Mouse (Mus musculus): Measurements from ENCODE around the gene Mas1. TPM values are rescaled to one million over a fixed set of nuclear protein-coding genes. Genes with fewer than 3 reads are reported as not detected.

Mas1 gene
- total and polyA plus RNA-seq, 3 experiments, result not detected

- Histone ChIP-seq H3K4me3 (ENCODE audit: control insufficient read depth in 1 of 2, insufficient read depth in 1 of 2, low read depth in 2 of 2, low read length in 2 of 2) (no peak overlapping the region), H3K27ac (ENCODE audit: control insufficient read depth, low read depth, low read length) (no peak overlapping the region), H3K9me3 (replicated peaks; ENCODE audit: insufficient read depth, low read length) (no peaks in the 10 kb centered on the region), H3K79me2 (ENCODE audit: control insufficient read depth, insufficient read depth, low read length, poor library complexity) (no peaks in the 10 kb centered on the region), H3K9ac (ENCODE audit: control insufficient read depth, low read depth, low read length, poor library complexity, severe bottlenecking) (no peak overlapping the region), H3K36me3 (ENCODE audit: control insufficient read depth in 1 of 2, insufficient read depth in 2 of 2, low read length in 2 of 2) (peaks cover 0 to 2% of the 10 kb centered on the region in 2 experiments; a peak in 1 of 4 replicates), H3K4me1 (ENCODE audit: control insufficient read depth in 1 of 2, insufficient read depth in 2 of 2, low read length in 2 of 2) (peaks cover 0 to 2% of the 10 kb centered on the region in 2 experiments; a peak in 2 of 4 replicates), H3K27me3 (ENCODE audit: control insufficient read depth in 1 of 2, insufficient read depth in 2 of 2, low read length in 2 of 2) (no peaks in the 10 kb centered on the region)
- peak; percentile 42 for DNase-seq (ENCODE audit: low read depth, low spot score)
- TF ChIP-seq ZNF384 (IDR thresholded peaks at IDR 0.05; ENCODE audit: low read depth, low read length), result no peak
- no peak for TF ChIP-seq MXI1 (IDR thresholded peaks at IDR 0.05; ENCODE audit: low read depth, low read length)
- no peak for TF ChIP-seq POLR2A (IDR thresholded peaks at IDR 0.05; ENCODE audit: control insufficient read depth in 1 of 2, insufficient read depth in 1 of 2, low read depth in 1 of 2, low read length in 2 of 2, poor library complexity in 1 of 2)
- TF ChIP-seq MAX (IDR thresholded peaks at IDR 0.05; ENCODE audit: low read length), result no peak
- TF ChIP-seq USF1 (IDR thresholded peaks at IDR 0.05; ENCODE audit: low read depth, low read length), result no peak
- TF ChIP-seq USF2 (IDR thresholded peaks at IDR 0.05; ENCODE audit: borderline replicate concordance in 1 of 2, insufficient read depth in 1 of 2, low read depth in 1 of 2, low read length in 2 of 2), result no peak
- no peak for TF ChIP-seq MYB (IDR thresholded peaks at IDR 0.05; ENCODE audit: low read depth, low read length)
- no peak for TF ChIP-seq JUND (IDR thresholded peaks at IDR 0.05; ENCODE audit: low read depth, low read length)
- no peak for TF ChIP-seq POLR2AphosphoS5 (IDR thresholded peaks at IDR 0.05; ENCODE audit: borderline replicate concordance, low read depth, low read length)
- no peak for TF ChIP-seq TAL1 (IDR thresholded peaks at IDR 0.05; ENCODE audit: low read length)
- no peak for TF ChIP-seq ZMIZ1 (IDR thresholded peaks at IDR 0.05; ENCODE audit: low read depth, low read length)
- no peak for TF ChIP-seq ELF1 (IDR thresholded peaks at IDR 0.05; ENCODE audit: low read depth, low read length)
- TF ChIP-seq GATA1 (IDR thresholded peaks at IDR 0.05; ENCODE audit: low read depth, low read length), result no peak
- no peak for TF ChIP-seq MAZ (IDR thresholded peaks at IDR 0.05; ENCODE audit: low read depth, low read length)
- TF ChIP-seq BHLHE40 (IDR thresholded peaks at IDR 0.05; ENCODE audit: borderline replicate concordance, low read depth, low read length), result no peak
- TF ChIP-seq ZKSCAN1 (IDR thresholded peaks at IDR 0.05; ENCODE audit: low read depth, low read length), result no peak
- no peak for TF ChIP-seq GABPA (IDR thresholded peaks at IDR 0.05; ENCODE audit: low read depth, low read length)
- no peak for TF ChIP-seq SMC3 (IDR thresholded peaks at IDR 0.05; ENCODE audit: low read depth, low read length)
Measured at GRCm38 (mm10) chr17:12853821-12854220, 14.1 kb downstream of the Mas1 start.

DNA sequence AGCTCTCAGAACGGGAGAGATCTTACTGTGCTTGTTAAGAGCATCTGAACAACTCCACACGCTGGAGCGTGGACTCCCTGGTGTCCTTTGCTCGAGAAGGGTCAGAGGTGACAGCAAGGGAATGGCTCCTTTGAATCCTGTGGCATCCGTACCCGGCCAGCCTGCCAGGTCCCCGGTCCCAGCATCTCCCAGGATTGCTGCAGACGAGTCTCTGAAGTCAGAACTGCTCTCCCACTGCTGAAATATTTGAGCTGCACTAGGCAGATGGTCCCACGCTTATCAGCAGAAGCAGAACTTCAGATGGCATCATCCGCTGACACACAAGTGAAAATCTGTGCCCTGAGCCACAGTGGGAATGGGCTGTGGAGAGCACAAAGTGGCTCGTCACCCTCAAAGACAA, 16.3 kb downstream of the Mas1 start:
- Histone ChIP-seq H3K27me3 (ENCODE audit: control insufficient read depth in 1 of 2, insufficient read depth in 2 of 2, low read length in 2 of 2) (0 out of 4 replicates have a peak, but pooled peaks cover 0 to 1% of the 10 kb centered on the region in 2 experiments), H3K4me3 (ENCODE audit: control insufficient read depth in 1 of 2, insufficient read depth in 1 of 2, low read depth in 2 of 2, low read length in 2 of 2) (no peak overlapping the region), H3K9ac (ENCODE audit: control insufficient read depth, low read depth, low read length, poor library complexity, severe bottlenecking) (no peak overlapping the region), H3K36me3 (ENCODE audit: control insufficient read depth in 1 of 2, insufficient read depth in 2 of 2, low read length in 2 of 2) (0 out of 4 replicates have a peak, but pooled peaks cover 0 to 2% of the 10 kb centered on the region in 2 experiments), H3K79me2 (ENCODE audit: control insufficient read depth, insufficient read depth, low read length, poor library complexity) (no peaks in the 10 kb centered on the region), H3K27ac (ENCODE audit: control insufficient read depth, low read depth, low read length) (no peak overlapping the region), H3K4me1 (ENCODE audit: control insufficient read depth in 1 of 2, insufficient read depth in 2 of 2, low read length in 2 of 2) (peaks cover 0 to 2% of the 10 kb centered on the region in 2 experiments; a peak in 1 of 4 replicates), H3K9me3 (replicated peaks; ENCODE audit: insufficient read depth, low read length) (no peaks in the 10 kb centered on the region)
- no peak for DNase-seq (ENCODE audit: low read depth, low spot score)
- TF ChIP-seq CHD1 (IDR thresholded peaks at IDR 0.05; ENCODE audit: low read depth, low read length) (no peak), POLR2A (IDR thresholded peaks at IDR 0.05; ENCODE audit: control insufficient read depth in 1 of 2, insufficient read depth in 1 of 2, low read depth in 1 of 2, low read length in 2 of 2, poor library complexity in 1 of 2) (no peak), BHLHE40 (IDR thresholded peaks at IDR 0.05; ENCODE audit: borderline replicate concordance, low read depth, low read length) (no peak), HCFC1 (IDR thresholded peaks at IDR 0.05; ENCODE audit: low read depth, low read length) (no peak), MXI1 (IDR thresholded peaks at IDR 0.05; ENCODE audit: low read depth, low read length) (no peak), MAFK (IDR thresholded peaks at IDR 0.05; ENCODE audit: borderline replicate concordance, low read depth, low read length) (no peak), TAL1 (IDR thresholded peaks at IDR 0.05; ENCODE audit: low read length) (no peak), EP300 (IDR thresholded peaks at IDR 0.05; ENCODE audit: low read depth in 1 of 2, low read length in 2 of 2) (no peak), MEF2A (IDR thresholded peaks at IDR 0.05; ENCODE audit: extremely low read depth, insufficient replicate concordance, low read depth, low read length, poor library complexity, severe bottlenecking) (no peak), ZKSCAN1 (IDR thresholded peaks at IDR 0.05; ENCODE audit: low read depth, low read length) (no peak), ZC3H11A (IDR thresholded peaks at IDR 0.05; ENCODE audit: low read depth, low read length) (no peak), ZNF384 (IDR thresholded peaks at IDR 0.05; ENCODE audit: low read depth, low read length) (no peak), GABPA (IDR thresholded peaks at IDR 0.05; ENCODE audit: low read depth, low read length) (no peak), MYB (IDR thresholded peaks at IDR 0.05; ENCODE audit: low read depth, low read length) (no peak), USF1 (IDR thresholded peaks at IDR 0.05; ENCODE audit: low read depth, low read length) (no peak), UBTF (IDR thresholded peaks at IDR 0.05; ENCODE audit: borderline replicate concordance, insufficient read depth, low read depth, low read length) (no peak), POLR2AphosphoS5 (IDR thresholded peaks at IDR 0.05; ENCODE audit: borderline replicate concordance, low read depth, low read length) (no peak), SIN3A (IDR thresholded peaks at IDR 0.05; ENCODE audit: low read length) (no peak)
